Mouse (Mus musculus) c-Kit-negative CD71-positive TER-119-positive erythroid progenitor cells, embryonic 14.5 days (primary cell): ENCODE measurements around the gene Spr.
"Not testable (repeated sequence)": the region's sequence is repeated elsewhere in the genome, so short reads cannot be mapped to it uniquely, and the experiment has no call there.

Source experiments
- DNase-seq: peaks from one replicate; pipeline ENCODE4 v3.0.0-alpha.2; 2013; ENCODE audit warnings: low read depth, low spot score

The Spr gene

GRCm38 (mm10) chr6:85137217-85138035 lies at the start of gene Spr:
Gene Spr, minus strand, starts transcription at chr6:85137766.
- DNase-seq, result peak; percentile 42

GRCm38 (mm10) chr6:85186744-85187059 lies 49.1 kb upstream of the Spr start:
- no peak for DNase-seq

GRCm38 (mm10) chr6:85186033-85186743 lies 48.6 kb upstream of the Spr start:
- DNase-seq, result no peak

GRCm38 (mm10) chr6:85183951-85184350 lies 46.4 kb upstream of the Spr start:
- no peak for DNase-seq

GRCm38 (mm10) chr6:85180036-85180435 lies 42.5 kb upstream of the Spr start:
- DNase-seq, result no peak

- no peak for DNase-seq
Observed at GRCm38 (mm10) chr6:85179569-85179968, 42.0 kb upstream of the Spr start.

GRCm38 (mm10) chr6:85165440-85165921 lies 27.9 kb upstream of the Spr start:
- no peak for DNase-seq

GRCm38 (mm10) chr6:85160201-85160923 lies 22.8 kb upstream of the Spr start:
- peak; percentile 29 for DNase-seq

- not testable (repeated sequence) for DNase-seq
Observed at GRCm38 (mm10) chr6:85159092-85159760, 21.7 kb upstream of the Spr start.

- DNase-seq, result not testable (repeated sequence)
Observed at GRCm38 (mm10) chr6:85158040-85158804, 20.7 kb upstream of the Spr start.

GRCm38 (mm10) chr6:85156551-85156950 lies 19.0 kb upstream of the Spr start:
- DNase-seq, result not testable (repeated sequence)

- DNase-seq, result no peak
Observed at GRCm38 (mm10) chr6:85154861-85155528, 17.4 kb upstream of the Spr start.

GRCm38 (mm10) chr6:85153970-85154540 lies 16.5 kb upstream of the Spr start:
- no peak for DNase-seq

- DNase-seq, result no peak
Observed at GRCm38 (mm10) chr6:85150386-85150785, 12.8 kb upstream of the Spr start.

GRCm38 (mm10) chr6:85147636-85148035 lies 10.1 kb upstream of the Spr start:
- DNase-seq, result no peak

GRCm38 (mm10) chr6:85144466-85144865 lies 6.9 kb upstream of the Spr start:
- DNase-seq, result no peak

GRCm38 (mm10) chr6:85141013-85141412 lies 3.4 kb upstream of the Spr start:
- DNase-seq, result not testable (repeated sequence)

GRCm38 (mm10) chr6:85139534-85139933 lies 2.0 kb upstream of the Spr start:
- no peak for DNase-seq

GRCm38 (mm10) chr6:85136784-85137183 lies 782 bp downstream of the Spr start:
- DNase-seq, result not testable (repeated sequence)

GRCm38 (mm10) chr6:85132794-85133193 lies 4.8 kb downstream of the Spr start:
- DNase-seq, result not testable (repeated sequence)
